Mouse (Mus musculus): Measurements from ENCODE around the gene 1810037I17Rik. TPM values are rescaled to one million over a fixed set of nuclear protein-coding genes. Genes with fewer than 3 reads are reported as not detected.

1810037I17Rik gene
- total and polyA plus RNA-seq, 3 experiments: 47.3 to 64.9 TPM; not detected in 1

GRCm38 (mm10) chr3:122964301-122964700 is 40.3 kb downstream of the 1810037I17Rik start:
- no peaks in the 10 kb centered on the region for H3K36me3 ChIP-seq (ENCODE audit: control insufficient read depth in 1 of 2, insufficient read depth in 2 of 2, low read length in 2 of 2)
- no peaks in the 10 kb centered on the region for H3K79me2 ChIP-seq (ENCODE audit: control insufficient read depth, insufficient read depth, low read length, poor library complexity)
- no peaks in the 10 kb centered on the region for H3K4me1 ChIP-seq (ENCODE audit: control insufficient read depth in 1 of 2, insufficient read depth in 2 of 2, low read length in 2 of 2)
- no peak overlapping the region for H3K4me3 ChIP-seq (ENCODE audit: control insufficient read depth in 1 of 2, insufficient read depth in 1 of 2, low read depth in 2 of 2, low read length in 2 of 2)
- no peak for TF ChIP-seq TCF12 (IDR thresholded peaks at IDR 0.05; ENCODE audit: low read depth, low read length)
- TF ChIP-seq MAFK (IDR thresholded peaks at IDR 0.05; ENCODE audit: borderline replicate concordance, low read depth, low read length): no peak
- TF ChIP-seq NRF1 (IDR thresholded peaks at IDR 0.05; ENCODE audit: insufficient read depth, low read depth, low read length, poor library complexity, severe bottlenecking): no peak
- no peak for TF ChIP-seq MAZ (IDR thresholded peaks at IDR 0.05; ENCODE audit: low read depth, low read length)
- no peak for TF ChIP-seq GABPA (IDR thresholded peaks at IDR 0.05; ENCODE audit: low read depth, low read length)
- TF ChIP-seq POLR2A (IDR thresholded peaks at IDR 0.05; ENCODE audit: control insufficient read depth in 1 of 2, insufficient read depth in 1 of 2, low read depth in 1 of 2, low read length in 2 of 2, poor library complexity in 1 of 2): no peak
- TF ChIP-seq POLR2AphosphoS5 (IDR thresholded peaks at IDR 0.05; ENCODE audit: borderline replicate concordance, low read depth, low read length): no peak
- TF ChIP-seq MXI1 (IDR thresholded peaks at IDR 0.05; ENCODE audit: low read depth, low read length): no peak
- TF ChIP-seq USF2 (IDR thresholded peaks at IDR 0.05; ENCODE audit: borderline replicate concordance in 1 of 2, insufficient read depth in 1 of 2, low read depth in 1 of 2, low read length in 2 of 2): no peak
- TF ChIP-seq KAT2A (conservative IDR thresholded peaks at IDR 0.05; ENCODE audit: low read depth, low read length): no peak
- TF ChIP-seq SMC3 (IDR thresholded peaks at IDR 0.05; ENCODE audit: low read depth, low read length): no peak
- TF ChIP-seq ZKSCAN1 (IDR thresholded peaks at IDR 0.05; ENCODE audit: low read depth, low read length): no peak
- no peak for TF ChIP-seq ZC3H11A (IDR thresholded peaks at IDR 0.05; ENCODE audit: low read depth, low read length)
- no peak for TF ChIP-seq TAL1 (IDR thresholded peaks at IDR 0.05; ENCODE audit: low read length)
- H3K27me3 ChIP-seq (ENCODE audit: control insufficient read depth in 1 of 2, insufficient read depth in 2 of 2, low read length in 2 of 2): no peaks in the 10 kb centered on the region
- no peak for DNase-seq (ENCODE audit: low read depth, low spot score)
- no peaks in the 10 kb centered on the region for H3K9me3 ChIP-seq (replicated peaks; ENCODE audit: insufficient read depth, low read length)
- H3K9ac ChIP-seq (ENCODE audit: control insufficient read depth, low read depth, low read length, poor library complexity, severe bottlenecking): no peak overlapping the region
- H3K27ac ChIP-seq (ENCODE audit: control insufficient read depth, low read depth, low read length): no peak overlapping the region

- no peak overlapping the region for H3K27ac ChIP-seq (ENCODE audit: control insufficient read depth, low read depth, low read length)
- H3K36me3 ChIP-seq (ENCODE audit: control insufficient read depth in 1 of 2, insufficient read depth in 2 of 2, low read length in 2 of 2): no peaks in the 10 kb centered on the region
- no peak overlapping the region for H3K9ac ChIP-seq (ENCODE audit: control insufficient read depth, low read depth, low read length, poor library complexity, severe bottlenecking)
- H3K4me1 ChIP-seq (ENCODE audit: control insufficient read depth in 1 of 2, insufficient read depth in 2 of 2, low read length in 2 of 2): no peaks in the 10 kb centered on the region
- TF ChIP-seq NELFE (IDR thresholded peaks at IDR 0.05; ENCODE audit: low read depth, low read length): no peak
- no peak for TF ChIP-seq POLR2A (IDR thresholded peaks at IDR 0.05; ENCODE audit: control insufficient read depth in 1 of 2, insufficient read depth in 1 of 2, low read depth in 1 of 2, low read length in 2 of 2, poor library complexity in 1 of 2)
- TF ChIP-seq ETS1 (IDR thresholded peaks at IDR 0.05; ENCODE audit: low read depth, low read length): no peak
- no peak for TF ChIP-seq JUND (IDR thresholded peaks at IDR 0.05; ENCODE audit: low read depth, low read length)
- TF ChIP-seq POLR2AphosphoS5 (IDR thresholded peaks at IDR 0.05; ENCODE audit: borderline replicate concordance, low read depth, low read length): no peak
- H3K4me3 ChIP-seq (ENCODE audit: control insufficient read depth in 1 of 2, insufficient read depth in 1 of 2, low read depth in 2 of 2, low read length in 2 of 2): no peak overlapping the region
- no peaks in the 10 kb centered on the region for H3K9me3 ChIP-seq (replicated peaks; ENCODE audit: insufficient read depth, low read length)
- no peak for DNase-seq (ENCODE audit: low read depth, low spot score)
- no peaks in the 10 kb centered on the region for H3K27me3 ChIP-seq (ENCODE audit: control insufficient read depth in 1 of 2, insufficient read depth in 2 of 2, low read length in 2 of 2)
- no peaks in the 10 kb centered on the region for H3K79me2 ChIP-seq (ENCODE audit: control insufficient read depth, insufficient read depth, low read length, poor library complexity)
Measured at GRCm38 (mm10) chr3:122968391-122968790, 44.4 kb downstream of the 1810037I17Rik start.

Data from MEL (cell line).